Mouse (Mus musculus): ENCODE measurements at regions not wholly inside any gene's neighbourhood (a gene's known extent, or its start where the extent isn't known, plus 50 kb on each side); places are given as distances from the start of the nearest gene placed in this dataset.
"Not testable (repeated sequence)": the region's sequence is repeated elsewhere in the genome, so short reads cannot be mapped to it uniquely, and the experiment has no call there.

- 79% methylated on average over 6 of the region's 6 CpGs for whole genome bisulfite sequencing
- no peak for DNase-seq (ENCODE audit: low spot score)
- Histone ChIP-seq H3K4me1 (replicated peaks; ENCODE audit: control insufficient read depth, insufficient read depth, low read length) (no peaks in the 10 kb centered on the region), H3K27me3 (ENCODE audit: control insufficient read depth, insufficient read depth, low read length) (no peaks in the 10 kb centered on the region), H3K9ac (no peak overlapping the region), H3K4me2 (replicated peaks) (no peak overlapping the region), H3K36me3 (replicated peaks; ENCODE audit: control insufficient read depth, insufficient read depth) (no peaks in the 10 kb centered on the region), H3K27ac (no peak overlapping the region), H3K4me3 (replicated peaks; ENCODE audit: low read length) (no peak overlapping the region), H3K9me3 (ENCODE audit: control insufficient read depth, low read length) (no peaks in the 10 kb centered on the region)
- ATAC-seq (ENCODE audit: low FRiP score): no peak
Observed at GRCm38 (mm10) chr11:8773862-8774261, 109.5 kb upstream of the Tns3 start.

GRCm38 (mm10) chr11:8773260-8773659 is 108.9 kb upstream of the Tns3 start:
- Histone ChIP-seq H3K27ac (no peak overlapping the region), H3K9ac (no peak overlapping the region), H3K4me2 (replicated peaks) (no peak overlapping the region), H3K27me3 (ENCODE audit: control insufficient read depth, insufficient read depth, low read length) (no peaks in the 10 kb centered on the region), H3K36me3 (replicated peaks; ENCODE audit: control insufficient read depth, insufficient read depth) (no peaks in the 10 kb centered on the region), H3K4me1 (replicated peaks; ENCODE audit: control insufficient read depth, insufficient read depth, low read length) (no peaks in the 10 kb centered on the region), H3K9me3 (ENCODE audit: control insufficient read depth, low read length) (no peaks in the 10 kb centered on the region), H3K4me3 (replicated peaks; ENCODE audit: low read length) (no peak overlapping the region)
- WGBS: 90% methylated on average over 11 of the region's 11 CpGs
- no peak for ATAC-seq (ENCODE audit: low FRiP score)
- DNase-seq (ENCODE audit: low spot score): no peak

- ATAC-seq (ENCODE audit: low FRiP score): no peak
- no peak overlapping the region for H3K4me2 ChIP-seq (replicated peaks)
- WGBS: 87% methylated on average over 5 of the region's 5 CpGs
Observed at GRCm38 (mm10) chr11:8772541-8772940, 108.2 kb upstream of the Tns3 start.

GRCm38 (mm10) chr11:8768706-8769105 is 104.4 kb upstream of the Tns3 start:
- not testable (repeated sequence) for H3K27ac ChIP-seq; H3K4me3 ChIP-seq (replicated peaks; ENCODE audit: low read length); H3K9ac ChIP-seq; H3K36me3 ChIP-seq (replicated peaks; ENCODE audit: control insufficient read depth, insufficient read depth); H3K9me3 ChIP-seq (ENCODE audit: control insufficient read depth, low read length); DNase-seq (ENCODE audit: low spot score); H3K4me1 ChIP-seq (replicated peaks; ENCODE audit: control insufficient read depth, insufficient read depth, low read length); ATAC-seq (ENCODE audit: low FRiP score); H3K27me3 ChIP-seq (ENCODE audit: control insufficient read depth, insufficient read depth, low read length); H3K4me2 ChIP-seq (replicated peaks)
- 68% methylated on average over 1 of the region's 1 CpGs for WGBS

More at GRCm38 (mm10) chr11:8772541-8772940, 108.2 kb upstream of the Tns3 start:
- no peaks in the 10 kb centered on the region for H3K4me1 ChIP-seq (replicated peaks; ENCODE audit: control insufficient read depth, insufficient read depth, low read length)
- H3K27ac ChIP-seq: no peak overlapping the region
- H3K9me3 ChIP-seq (ENCODE audit: control insufficient read depth, low read length): no peaks in the 10 kb centered on the region
- H3K4me3 ChIP-seq (replicated peaks; ENCODE audit: low read length): no peak overlapping the region
- H3K27me3 ChIP-seq (ENCODE audit: control insufficient read depth, insufficient read depth, low read length): no peaks in the 10 kb centered on the region
- DNase-seq (ENCODE audit: low spot score): no peak
- H3K9ac ChIP-seq: no peak overlapping the region
- H3K36me3 ChIP-seq (replicated peaks; ENCODE audit: control insufficient read depth, insufficient read depth): no peaks in the 10 kb centered on the region

GRCm38 (mm10) chr11:8765541-8765885 is 101.2 kb upstream of the Tns3 start:
- DNase-seq (ENCODE audit: low spot score) (no peak), ATAC-seq (ENCODE audit: low FRiP score) (no peak)
- Histone ChIP-seq H3K36me3 (replicated peaks; ENCODE audit: control insufficient read depth, insufficient read depth) (no peaks in the 10 kb centered on the region), H3K27me3 (ENCODE audit: control insufficient read depth, insufficient read depth, low read length) (no peaks in the 10 kb centered on the region), H3K9ac (no peak overlapping the region), H3K27ac (no peak overlapping the region), H3K4me2 (replicated peaks) (no peak overlapping the region), H3K9me3 (ENCODE audit: control insufficient read depth, low read length) (no peaks in the 10 kb centered on the region), H3K4me1 (replicated peaks; ENCODE audit: control insufficient read depth, insufficient read depth, low read length) (no peaks in the 10 kb centered on the region), H3K4me3 (replicated peaks; ENCODE audit: low read length) (no peak overlapping the region)
- WGBS: 97% methylated on average over 1 of the region's 1 CpGs

GRCm38 (mm10) chr11:8764861-8765540 is 100.7 kb upstream of the Tns3 start:
- Histone ChIP-seq H3K27ac (no peak overlapping the region), H3K4me2 (replicated peaks) (no peak overlapping the region), H3K27me3 (ENCODE audit: control insufficient read depth, insufficient read depth, low read length) (no peaks in the 10 kb centered on the region), H3K36me3 (replicated peaks; ENCODE audit: control insufficient read depth, insufficient read depth) (no peaks in the 10 kb centered on the region), H3K4me1 (replicated peaks; ENCODE audit: control insufficient read depth, insufficient read depth, low read length) (no peaks in the 10 kb centered on the region), H3K9me3 (ENCODE audit: control insufficient read depth, low read length) (no peaks in the 10 kb centered on the region), H3K9ac (no peak overlapping the region), H3K4me3 (replicated peaks; ENCODE audit: low read length) (no peak overlapping the region)
- ATAC-seq (ENCODE audit: low FRiP score) (no peak), DNase-seq (ENCODE audit: low spot score) (no peak)
- 94% methylated on average over 2 of the region's 2 CpGs for WGBS

GRCm38 (mm10) chr11:8763448-8763847 is 99.1 kb upstream of the Tns3 start:
- Histone ChIP-seq H3K27me3 (ENCODE audit: control insufficient read depth, insufficient read depth, low read length) (no peaks in the 10 kb centered on the region), H3K9me3 (ENCODE audit: control insufficient read depth, low read length) (no peaks in the 10 kb centered on the region), H3K4me2 (replicated peaks) (no peak overlapping the region), H3K4me1 (replicated peaks; ENCODE audit: control insufficient read depth, insufficient read depth, low read length) (no peaks in the 10 kb centered on the region), H3K4me3 (replicated peaks; ENCODE audit: low read length) (no peak overlapping the region), H3K9ac (no peak overlapping the region), H3K36me3 (replicated peaks; ENCODE audit: control insufficient read depth, insufficient read depth) (no peaks in the 10 kb centered on the region), H3K27ac (no peak overlapping the region)
- ATAC-seq (ENCODE audit: low FRiP score) (no peak), DNase-seq (ENCODE audit: low spot score) (no peak)
- WGBS: 73% methylated on average over 7 of the region's 7 CpGs

GRCm38 (mm10) chr11:8762133-8762532 is 97.8 kb upstream of the Tns3 start:
- Histone ChIP-seq H3K36me3 (replicated peaks; ENCODE audit: control insufficient read depth, insufficient read depth) (no peaks in the 10 kb centered on the region), H3K4me2 (replicated peaks) (no peak overlapping the region), H3K27ac (no peak overlapping the region), H3K27me3 (ENCODE audit: control insufficient read depth, insufficient read depth, low read length) (no peaks in the 10 kb centered on the region), H3K4me1 (replicated peaks; ENCODE audit: control insufficient read depth, insufficient read depth, low read length) (no peaks in the 10 kb centered on the region), H3K4me3 (replicated peaks; ENCODE audit: low read length) (no peak overlapping the region), H3K9ac (no peak overlapping the region), H3K9me3 (ENCODE audit: control insufficient read depth, low read length) (no peaks in the 10 kb centered on the region)
- 74% methylated on average over 2 of the region's 2 CpGs for WGBS
- no peak for DNase-seq (ENCODE audit: low spot score)
- no peak for ATAC-seq (ENCODE audit: low FRiP score)

- Histone ChIP-seq H3K36me3 (replicated peaks; ENCODE audit: control insufficient read depth, insufficient read depth) (no peaks in the 10 kb centered on the region), H3K4me3 (replicated peaks; ENCODE audit: low read length) (no peak overlapping the region), H3K9me3 (ENCODE audit: control insufficient read depth, low read length) (no peaks in the 10 kb centered on the region), H3K9ac (no peak overlapping the region), H3K4me2 (replicated peaks) (no peak overlapping the region), H3K4me1 (replicated peaks; ENCODE audit: control insufficient read depth, insufficient read depth, low read length) (no peaks in the 10 kb centered on the region), H3K27ac (no peak overlapping the region), H3K27me3 (ENCODE audit: control insufficient read depth, insufficient read depth, low read length) (no peaks in the 10 kb centered on the region)
- DNase-seq (ENCODE audit: low spot score) (no peak), ATAC-seq (ENCODE audit: low FRiP score) (no peak)
Observed at GRCm38 (mm10) chr11:8761626-8762025, 97.3 kb upstream of the Tns3 start.

- H3K9me3 ChIP-seq (ENCODE audit: control insufficient read depth, low read length): 0 out of 2 replicates have a peak, but pooled peaks cover 1% of the 10 kb centered on the region
- H3K4me1 ChIP-seq (replicated peaks; ENCODE audit: control insufficient read depth, insufficient read depth, low read length): no peaks in the 10 kb centered on the region
- no peaks in the 10 kb centered on the region for H3K36me3 ChIP-seq (replicated peaks; ENCODE audit: control insufficient read depth, insufficient read depth)
- 96% methylated on average over 1 of the region's 1 CpGs for WGBS
- H3K4me2 ChIP-seq (replicated peaks): no peak overlapping the region
- H3K4me3 ChIP-seq (replicated peaks; ENCODE audit: low read length): no peak overlapping the region
- ATAC-seq (ENCODE audit: low FRiP score) (no peak), DNase-seq (ENCODE audit: low spot score) (no peak)
- H3K9ac ChIP-seq: no peak overlapping the region
- H3K27ac ChIP-seq: no peak overlapping the region
- H3K27me3 ChIP-seq (ENCODE audit: control insufficient read depth, insufficient read depth, low read length): no peaks in the 10 kb centered on the region
Observed at GRCm38 (mm10) chr11:8759858-8760257, 95.5 kb upstream of the Tns3 start.

All from hindbrain, embryonic 14.5 days (tissue).